Mouse (Mus musculus): ENCODE results near the gene St6galnac3.

The St6galnac3 gene

DNA sequence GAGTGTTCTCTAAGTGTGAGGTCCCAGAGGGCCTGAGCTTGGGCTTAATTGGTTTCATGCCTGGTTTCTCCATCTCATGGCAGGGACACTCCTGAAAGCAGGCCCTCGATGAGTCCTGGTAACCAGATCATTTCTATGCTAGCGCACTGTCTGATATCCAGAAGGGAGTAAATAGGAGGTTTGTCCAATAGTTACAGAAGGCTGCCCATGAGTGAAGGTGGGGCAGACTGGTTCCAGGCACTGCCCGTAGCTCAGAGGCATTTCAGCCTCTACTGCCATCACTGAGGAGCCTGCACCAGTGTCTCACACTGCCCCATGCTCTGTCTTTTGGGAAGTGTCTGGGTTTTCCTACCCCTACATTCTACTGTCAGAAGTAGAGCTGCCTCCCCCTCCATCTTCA lies 72.1 kb downstream of the St6galnac3 start:
- no peak for DNase-seq (ENCODE audit: low spot score in 2 of 2)

GRCm38 (mm10) chr3:153648713-153649112 lies 76.3 kb downstream of the St6galnac3 start:
- DNase-seq (ENCODE audit: low spot score in 2 of 2) = no peak

GRCm38 (mm10) chr3:153645803-153646202 lies 79.2 kb downstream of the St6galnac3 start:
- DNase-seq (ENCODE audit: low spot score in 2 of 2) = no peak

GRCm38 (mm10) chr3:153643822-153644519 lies 81.0 kb downstream of the St6galnac3 start:
- no peak for DNase-seq (ENCODE audit: low spot score in 2 of 2)

GRCm38 (mm10) chr3:153642826-153643225 lies 82.1 kb downstream of the St6galnac3 start:
- DNase-seq (ENCODE audit: low spot score in 2 of 2) = no peak

GRCm38 (mm10) chr3:153641805-153642204 lies 83.2 kb downstream of the St6galnac3 start:
- no peak for DNase-seq (ENCODE audit: low spot score in 2 of 2)

GRCm38 (mm10) chr3:153637336-153637735 lies 87.6 kb downstream of the St6galnac3 start:
- DNase-seq (ENCODE audit: low spot score in 2 of 2) = no peak

DNA sequence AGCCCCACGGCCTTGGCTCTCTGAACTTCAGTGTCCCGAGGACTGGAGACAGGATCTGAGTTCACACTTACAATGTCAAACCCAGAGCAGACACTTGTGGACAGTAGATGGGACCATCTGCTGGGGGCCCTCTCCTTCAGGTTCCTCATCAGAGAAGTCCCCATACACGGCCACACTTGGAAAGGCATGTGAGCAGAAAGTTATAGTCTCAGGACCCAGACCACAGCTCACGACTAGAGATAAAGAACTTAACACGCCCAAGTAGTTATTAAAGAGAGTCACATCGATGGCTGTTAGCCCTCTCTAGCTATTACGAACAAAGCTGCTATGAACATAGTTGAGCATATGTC lies 88.2 kb downstream of the St6galnac3 start:
- DNase-seq (ENCODE audit: low spot score in 2 of 2) = no peak

DNA sequence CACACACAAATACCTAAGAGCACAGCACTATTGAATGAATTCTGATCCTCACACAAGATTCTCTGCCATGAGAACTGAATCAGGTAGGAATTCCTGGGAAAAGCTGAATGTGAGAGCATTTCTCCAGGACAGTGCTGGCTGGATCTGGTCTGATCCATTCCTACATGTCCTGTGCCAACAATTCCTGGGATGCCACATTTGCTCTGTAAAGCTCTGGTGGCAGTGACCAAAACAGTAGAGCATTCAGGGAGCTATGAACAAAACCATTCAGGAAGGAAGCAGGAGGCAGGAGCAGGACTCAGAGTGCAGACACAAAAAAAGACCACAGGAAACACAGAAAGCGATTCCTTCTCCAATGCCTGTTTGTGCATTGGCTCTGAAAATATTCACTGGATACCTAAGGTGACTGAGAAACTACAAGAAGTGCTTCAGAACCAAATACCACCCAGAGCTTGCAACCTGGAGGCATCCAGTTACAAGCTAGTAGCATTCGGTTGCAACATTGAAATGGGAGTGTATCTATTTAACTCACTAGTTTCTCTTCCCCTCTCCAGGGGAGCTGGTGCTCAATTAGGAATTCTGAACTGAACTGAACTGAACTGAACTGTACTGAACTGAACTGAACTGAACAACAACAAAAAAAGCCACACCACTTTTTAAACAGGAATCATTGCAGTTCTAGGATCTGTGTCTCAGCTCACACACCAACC lies 88.7 kb downstream of the St6galnac3 start:
- no peak for DNase-seq (ENCODE audit: low spot score in 2 of 2)

DNA sequence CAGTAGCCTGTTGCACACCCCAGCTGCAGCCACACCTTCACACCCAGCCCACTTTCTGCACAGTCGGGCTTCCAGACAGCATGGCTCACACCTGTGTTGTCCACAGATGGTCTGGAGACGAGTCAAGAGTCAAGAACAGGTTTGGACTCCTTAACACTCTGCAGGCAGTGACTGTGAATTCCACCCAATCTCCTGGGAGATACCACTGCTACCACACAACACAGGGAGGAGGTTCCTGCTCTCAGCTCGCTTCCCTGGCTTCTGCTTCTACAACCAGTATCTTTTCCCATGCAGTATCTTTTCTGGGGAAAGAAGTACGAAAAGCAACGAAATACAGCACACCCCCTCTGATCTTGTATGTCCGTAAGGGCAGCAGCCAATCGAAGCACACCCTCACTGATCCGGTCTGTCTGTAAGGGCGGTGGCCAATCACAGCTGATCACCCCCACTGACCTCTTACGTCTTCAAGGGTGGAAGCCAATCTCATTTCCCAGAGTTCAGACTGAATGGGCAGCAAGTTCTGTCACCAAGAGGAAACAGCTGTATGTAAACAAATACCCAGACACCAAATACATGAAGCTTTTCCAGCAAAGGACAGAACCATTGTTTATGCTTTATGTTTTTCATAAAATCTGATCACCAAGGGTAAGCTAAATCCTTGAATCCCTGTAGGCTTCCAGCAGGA lies 92.8 kb downstream of the St6galnac3 start:
- peak in 1 of 2 experiments; percentile 52 for DNase-seq (ENCODE audit: low spot score in 2 of 2)

- no peak for DNase-seq (ENCODE audit: low spot score in 2 of 2)
Observed at GRCm38 (mm10) chr3:153626237-153626636, 98.7 kb downstream of the St6galnac3 start.

DNA sequence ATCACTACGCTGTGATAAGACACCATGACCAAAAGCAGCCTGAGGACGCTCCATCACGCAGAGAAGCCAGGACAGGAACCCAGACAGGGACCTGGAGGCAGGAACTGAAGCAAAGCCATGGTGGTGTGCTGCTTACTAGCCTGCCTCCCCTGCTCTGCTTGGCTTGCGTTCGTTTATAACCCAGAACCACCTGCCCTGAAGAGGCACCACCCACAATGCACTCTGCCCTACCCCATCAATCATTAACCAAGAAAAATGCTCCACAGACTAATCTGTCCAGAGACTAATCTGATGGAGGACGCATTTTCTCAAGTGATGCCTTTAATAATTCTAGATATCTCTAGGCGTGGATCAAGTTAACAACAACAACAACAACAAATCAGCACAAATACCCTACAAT lies 106.0 kb downstream of the St6galnac3 start:
- no peak for DNase-seq (ENCODE audit: low spot score in 2 of 2)

DNA sequence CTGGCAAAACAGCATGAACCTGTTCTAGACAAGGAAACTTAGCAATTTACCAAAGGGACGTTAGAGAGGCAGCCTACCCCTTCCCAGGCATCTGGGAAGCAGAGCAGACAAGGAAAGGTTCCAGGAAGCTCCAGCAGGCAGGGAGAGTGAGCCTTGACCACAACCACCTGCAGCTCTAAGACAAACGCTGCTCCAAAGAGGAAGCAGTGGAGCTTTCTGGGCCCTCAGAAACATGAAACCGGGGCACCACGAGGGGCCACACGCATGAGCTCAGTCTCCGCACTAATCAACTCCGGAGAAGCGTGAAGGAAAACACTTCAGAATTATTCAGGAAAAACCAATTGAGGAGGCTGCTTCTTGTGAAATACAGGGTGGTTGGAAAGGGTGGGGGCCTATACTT lies 108.1 kb downstream of the St6galnac3 start:
- DNase-seq (ENCODE audit: low spot score in 2 of 2) = no peak

DNA sequence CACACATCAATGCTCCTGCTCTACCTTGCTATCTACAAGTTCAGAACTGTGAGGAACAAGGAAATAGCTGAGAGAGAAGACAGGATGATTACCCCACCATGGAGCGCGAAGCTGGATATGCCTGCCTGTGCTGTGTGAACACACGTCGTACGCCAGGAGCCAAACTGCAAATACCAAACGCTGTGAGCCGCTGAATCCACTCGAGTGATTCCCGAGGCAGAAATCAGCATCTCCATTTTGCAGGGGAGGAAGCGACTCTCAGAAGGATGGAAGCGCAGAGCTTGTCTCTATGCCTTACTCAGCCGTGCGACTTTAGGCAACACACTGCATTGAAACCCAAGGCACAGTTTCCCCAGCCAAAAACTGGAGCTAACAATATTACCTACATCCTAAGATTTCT lies 114.7 kb downstream of the St6galnac3 start:
- no peak for DNase-seq (ENCODE audit: low spot score in 2 of 2)

DNA sequence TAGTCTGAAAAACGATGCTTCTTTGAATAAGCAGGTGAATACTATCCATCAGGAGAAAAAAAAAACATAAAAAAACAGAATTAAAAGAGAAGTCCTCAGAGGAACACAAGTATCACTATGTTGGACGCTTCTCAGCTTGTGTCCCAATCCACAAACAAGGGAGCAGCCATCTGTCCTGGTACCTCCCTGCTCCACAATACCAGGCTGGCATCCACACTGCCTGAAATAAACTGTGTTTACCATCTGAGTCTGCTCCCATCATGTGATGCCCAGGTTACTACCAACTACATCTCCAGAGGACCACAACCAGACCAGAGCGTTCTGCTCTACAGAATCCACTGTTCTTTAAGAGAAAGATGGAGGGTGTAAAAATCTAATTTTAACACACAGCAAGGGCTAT lies 118.6 kb downstream of the St6galnac3 start:
- DNase-seq (ENCODE audit: low spot score in 2 of 2) = no peak

GRCm38 (mm10) chr3:153605767-153606098 lies 119.2 kb downstream of the St6galnac3 start:
- DNase-seq (ENCODE audit: low spot score in 2 of 2) = no peak

DNA sequence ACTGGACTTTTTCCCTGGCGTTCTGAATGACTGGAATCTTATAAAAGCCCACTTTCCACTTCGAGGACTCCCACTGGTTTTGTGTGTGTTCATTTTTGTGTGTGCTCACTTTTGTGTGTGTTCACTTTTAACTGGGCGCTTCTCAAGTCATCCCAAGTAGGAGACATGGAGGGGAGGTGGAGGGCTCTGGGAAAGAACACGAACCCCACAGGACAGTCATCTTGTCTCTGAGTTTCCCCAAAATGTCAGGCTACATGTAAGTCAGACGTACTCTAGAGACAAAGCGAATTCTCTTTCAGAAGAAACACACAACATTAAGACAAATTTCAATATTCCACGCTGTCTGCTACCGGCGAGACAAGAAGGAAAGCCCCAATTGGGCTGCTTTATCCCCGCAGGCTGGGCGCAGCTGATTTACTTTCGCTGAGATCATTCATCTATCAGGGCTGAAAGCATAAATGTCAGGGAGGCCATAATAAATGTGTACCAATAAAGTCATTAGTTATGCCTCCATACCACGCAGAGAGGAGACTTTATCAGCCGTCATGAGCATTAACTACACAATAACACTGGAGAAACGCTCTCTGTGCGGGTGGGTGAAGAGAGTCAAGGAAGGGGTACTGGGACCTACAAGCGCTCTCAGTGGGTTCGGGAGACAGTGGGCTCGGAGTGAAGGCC lies 119.7 kb downstream of the St6galnac3 start:
- no peak for DNase-seq (ENCODE audit: low spot score in 2 of 2)

DNA sequence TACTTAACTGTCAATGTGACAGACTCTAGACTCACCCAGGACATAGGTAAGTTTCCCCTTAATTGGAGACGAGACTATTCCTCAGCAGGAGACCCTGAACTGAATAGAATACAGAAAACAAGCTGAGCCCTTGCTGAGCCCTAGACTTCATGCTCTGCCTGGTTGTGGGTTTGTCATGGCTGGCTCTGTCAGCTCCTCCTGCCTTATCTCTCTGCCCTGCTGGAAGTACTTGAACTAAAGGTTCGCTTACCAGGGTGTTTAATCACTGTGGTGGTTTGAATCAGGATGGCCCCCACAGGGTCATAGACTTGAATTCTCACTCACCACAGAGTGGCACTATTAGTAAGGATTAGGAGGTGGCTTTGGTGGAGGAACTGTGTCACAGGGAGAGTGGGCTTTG lies 125.8 kb downstream of the St6galnac3 start:
- no peak for DNase-seq (ENCODE audit: low spot score in 2 of 2)

DNA sequence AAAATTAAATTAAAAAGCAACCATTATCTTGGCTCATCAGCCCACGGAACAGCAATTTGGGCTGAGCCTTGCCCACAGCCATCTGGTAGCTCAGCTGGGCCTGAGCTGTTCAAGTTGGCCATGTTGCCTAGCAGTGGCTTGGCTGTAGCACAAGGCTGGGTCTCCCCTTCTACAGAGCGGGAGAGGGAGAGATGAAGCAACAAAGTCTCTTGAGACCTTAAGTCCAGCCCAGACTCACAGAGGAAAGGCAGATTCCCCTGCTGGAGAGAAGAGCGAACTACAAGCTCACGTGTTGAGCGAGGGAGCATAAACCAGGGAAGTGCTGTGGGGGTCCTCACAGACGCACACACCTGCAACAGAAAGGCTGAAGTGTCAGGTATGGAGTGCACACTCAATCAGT lies 126.3 kb downstream of the St6galnac3 start:
- no peak for DNase-seq (ENCODE audit: low spot score in 2 of 2)

- no peak for DNase-seq (ENCODE audit: low spot score in 2 of 2)
Observed at GRCm38 (mm10) chr3:153594531-153594930, 130.4 kb downstream of the St6galnac3 start.

- no peak for DNase-seq (ENCODE audit: low spot score in 2 of 2)
Observed at GRCm38 (mm10) chr3:153593978-153594377, 131.0 kb downstream of the St6galnac3 start.

DNA sequence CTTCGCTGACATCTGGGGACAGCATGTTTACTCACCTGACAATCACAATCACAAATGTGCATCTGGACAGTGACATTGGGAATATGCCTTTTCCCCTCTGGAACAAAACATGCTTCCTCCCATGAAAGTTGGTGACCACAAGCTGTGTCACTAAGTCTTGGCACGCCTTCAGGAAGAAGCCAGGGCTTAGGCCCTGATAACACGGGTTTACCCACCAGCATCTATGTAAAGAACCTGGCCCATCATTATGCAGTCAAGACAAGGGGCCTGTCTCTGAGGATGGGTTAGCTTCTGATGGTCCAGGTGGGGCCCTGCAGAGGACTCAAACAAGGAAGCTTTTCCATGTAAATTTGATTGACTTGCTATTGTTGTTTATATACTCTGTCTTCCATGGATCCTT lies 131.9 kb downstream of the St6galnac3 start:
- no peak for DNase-seq (ENCODE audit: low spot score in 2 of 2)

- DNase-seq (ENCODE audit: low spot score in 2 of 2) = no peak
Observed at GRCm38 (mm10) chr3:153587594-153587993, 137.4 kb downstream of the St6galnac3 start.
